Comparison of ENCODE assay signal across 10 mouse cellular contexts in genomic region chr7:119111771-119112170, GRCm38 (mm10).
A peak's percentile ranks its signal among the peaks of the same experiment; 100 is the strongest.
DNase-seq lines count a peak whose midpoint lies in the region; ATAC-seq and TF ChIP-seq lines count a peak whose summit lies in the region.
"Had no signal": no experiment of that assay in that cellular context is flagged by ENCODE, and none has a peak within 500 bp of the region (broad histone marks: within the 10 kb centered on the region; RNA-seq: fewer than 3 reads in every experiment).

No protein-coding gene starts in this region.

- intact Hi-C loops in heart, postnatal 14 days (cut with DNase I) = no loop called here
- intact Hi-C loops in heart, postnatal 36 days (cut with DNase I) = no loop called here

- no peak for TF ChIP-seq CTCF in intestine, postnatal 0 days (IDR thresholded peaks at IDR 0.05; ENCODE audit: low read depth)

- H3K4me2 ChIP-seq in intestine, postnatal 0 days (replicated peaks; ENCODE audit: low read depth) = no peak overlapping the region
- H3K4me2 ChIP-seq: neural tube, embryonic 13.5 days had no signal

- no peak overlapping the region for H3K27ac ChIP-seq in intestine, postnatal 0 days (ENCODE audit: low read depth, low read length)
- H3K27ac ChIP-seq: neural tube, embryonic 13.5 days had no signal

- no peak overlapping the region for H3K4me3 ChIP-seq in intestine, postnatal 0 days (ENCODE audit: low read depth, low read length)
- H3K4me3 ChIP-seq: neural tube, embryonic 13.5 days had no signal

- no peaks in the 10 kb centered on the region for H3K36me3 ChIP-seq in intestine, postnatal 0 days (ENCODE audit: control insufficient read depth, insufficient read depth)
- H3K36me3 ChIP-seq: neural tube, embryonic 13.5 days had no signal

- peak; percentile 8 to 40 for DNase-seq in heart, postnatal 14 days
- no peak for DNase-seq in heart, postnatal 36 days
- peak; percentile 27 for DNase-seq in urinary bladder, postnatal 14 days (ENCODE audit: low spot score)
- no peak for DNase-seq in urinary bladder, postnatal 10 days (ENCODE audit: low spot score)
- DNase-seq in forelimb bud, embryonic 11.5 days (ENCODE audit: low read depth, low spot score) = peak; percentile 66
- DNase-seq in testis, postnatal 14 days (ENCODE audit: low spot score) = peak; percentile 7
- no peak for DNase-seq in ovary, adult 18-20 months (ENCODE audit: low spot score)
- DNase-seq: cerebellum, adult 9-10 months had no signal

- no peaks in the 10 kb centered on the region for H3K27me3 ChIP-seq in intestine, postnatal 0 days (replicated peaks; ENCODE audit: control insufficient read depth, insufficient read depth, low read length)
- H3K27me3 ChIP-seq: neural tube, embryonic 13.5 days had no signal

- no peaks in the 10 kb centered on the region for H3K4me1 ChIP-seq in intestine, postnatal 0 days (replicated peaks; ENCODE audit: control insufficient read depth, insufficient read depth, low read length)
- H3K4me1 ChIP-seq: neural tube, embryonic 13.5 days had no signal

- WGBS in intestine, postnatal 0 days = 64% methylated on average over 8 of the region's 8 CpGs

- no peaks in the 10 kb centered on the region for H3K9me3 ChIP-seq in intestine, postnatal 0 days (ENCODE audit: control insufficient read depth)
- H3K9me3 ChIP-seq: neural tube, embryonic 13.5 days had no signal

- no peak overlapping the region for H3K9ac ChIP-seq in intestine, postnatal 0 days (ENCODE audit: low read depth, low read length)
- H3K9ac ChIP-seq: neural tube, embryonic 13.5 days had no signal

- no peak for ATAC-seq in intestine, postnatal 0 days

Comparison
In these comparisons a context has a peak if more than half of its experiments do, and no peak if none do; other contexts are left out.
1. DNase-seq: peak in heart, postnatal 14 days (2 of 2), urinary bladder, postnatal 14 days (single experiment), forelimb bud, embryonic 11.5 days (single experiment) and testis, postnatal 14 days (single experiment); none in heart, postnatal 36 days (0 of 2), urinary bladder, postnatal 10 days (single experiment) and ovary, adult 18-20 months (single experiment).